Mouse (Mus musculus) liver, adult 2 months (tissue): Measurements from ENCODE around the gene Gm20388. TPM values are rescaled to one million over a fixed set of nuclear protein-coding genes. Genes with fewer than 3 reads are reported as not detected.
A peak's percentile ranks its signal among the peaks of the same experiment; 100 is the strongest.
"Not testable (repeated sequence)": the region's sequence is repeated elsewhere in the genome, so short reads cannot be mapped to it uniquely, and the experiment has no call there.

Source experiments
- DNase-seq: peaks from one replicate; pipeline ENCODE4 v3.0.0-alpha.2; 2011; ENCODE audit warnings: low read depth, low spot score; ENCODE audit errors: extremely low read depth
- H3K27ac ChIP-seq: fragments of 200-500 bp; replicated peaks from 2 replicates; pipeline ENCODE4 v1.5.1; 2012; ENCODE audit warnings: low read depth, mild to moderate bottlenecking, control low read depth, inconsistent platforms, low read length; ENCODE audit not compliant: insufficient read depth
- H3K27me3 ChIP-seq: fragments of 200-500 bp; 2 replicates; pipeline ENCODE4 v1.6.1; 2012; ENCODE audit warnings: mild to moderate bottlenecking, moderate library complexity, low read length, inconsistent platforms; ENCODE audit not compliant: control insufficient read depth, insufficient read depth
- H3K36me3 ChIP-seq: fragments of 200-500 bp; 2 replicates; pipeline ENCODE4 v1.6.1; 2012; ENCODE audit warnings: low read length, inconsistent platforms; ENCODE audit not compliant: control insufficient read depth, insufficient read depth
- H3K4me1 ChIP-seq: fragments of 200-500 bp; 2 replicates; pipeline ENCODE4 v1.6.1; 2011; ENCODE audit warnings: low read length; ENCODE audit not compliant: control insufficient read depth, insufficient read depth
- H3K4me3 ChIP-seq: fragments of 200-500 bp; 2 replicates; pipeline ENCODE4 v1.5.1; 2011; ENCODE audit warnings: low read depth, mild to moderate bottlenecking, control low read depth, low read length, moderate library complexity; ENCODE audit not compliant: insufficient read depth
- H3K79me2 ChIP-seq: fragments of 200-500 bp; 2 replicates; pipeline ENCODE4 v1.6.1; 2012; ENCODE audit warnings: inconsistent platforms, mild to moderate bottlenecking, low read length, moderate library complexity; ENCODE audit not compliant: control insufficient read depth, insufficient read depth
- H3K9ac ChIP-seq: fragments of 200-500 bp; 2 replicates; pipeline ENCODE4 v1.6.1; 2012; ENCODE audit warnings: low read depth, mild to moderate bottlenecking, control low read depth, inconsistent platforms, low read length
- CTCF ChIP-seq: fragments of 200-500 bp; IDR thresholded peaks from 2 replicates; pipeline ENCODE4 v1.5.1; 2011; ENCODE audit warnings: low read depth, low read length, control low read depth
- POLR2A ChIP-seq: fragments of 200-500 bp; IDR thresholded peaks from 2 replicates; pipeline ENCODE4 v1.6.1; 2011; ENCODE audit warnings: low read length, control low read depth; ENCODE audit not compliant: insufficient read depth; ENCODE audit errors: extremely low read depth
- WGBS: fragments of 180-500 bp; shearing (Covaris S2); methylation state at CpG from one replicate; pipeline ENCODE4 v1.1.7; 2018; 5-methylcytosine and 5-hydroxymethylcytosine counted together
- polyA plus RNA-seq: library from polyadenylated mRNA; depleted of rRNA; stranded (reverse); fragments of >200 nt; gene quantifications from 2 replicates; pipeline ENCODE4 v1.2.3, GENCODE M21; 2012
- total RNA-seq: library from RNA; depleted of rRNA; stranded (reverse); fragments of >200 nt; gene quantifications from 2 replicates; pipeline ENCODE4 v1.2.3, GENCODE M21; 2014

Gm20388 gene
- total and polyA plus RNA-seq, 2 experiments, result 6.4 to 19.9 TPM

DNA sequence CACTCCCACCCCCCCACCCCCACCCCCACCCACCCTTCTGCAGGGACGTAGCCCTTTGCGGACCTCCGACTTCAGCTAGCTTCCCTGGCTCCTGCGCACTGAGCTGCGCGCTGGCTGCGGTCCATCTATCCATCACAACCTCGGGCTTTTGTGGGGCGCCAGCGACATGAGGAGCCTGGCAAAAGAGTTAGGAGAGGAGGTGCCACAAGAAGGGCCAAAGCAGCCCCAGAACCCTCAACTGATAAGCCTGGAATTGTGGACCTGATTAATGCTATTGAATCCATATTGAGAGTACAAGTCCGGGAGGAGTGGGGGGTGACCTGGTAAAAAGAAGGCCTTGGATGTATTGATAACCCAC is 3604.9 kb downstream of the Gm20388 start:
- Histone ChIP-seq H3K36me3 (no peaks in the 10 kb centered on the region), H3K27ac (no peak overlapping the region), H3K79me2 (no peaks in the 10 kb centered on the region), H3K9ac (no peak overlapping the region), H3K27me3 (peaks cover 11% of the 10 kb centered on the region; the same call in 1 of the 2 replicates), H3K4me1 (peaks cover 5% of the 10 kb centered on the region), H3K4me3 (no peak overlapping the region)
- WGBS, result 15% methylated on average over 11 of the region's 11 CpGs
- no peak for DNase-seq
- TF ChIP-seq POLR2A, result no peak
- TF ChIP-seq CTCF, result no peak

GRCm38 (mm10) chr8:123516596-123516995 is 3606.0 kb downstream of the Gm20388 start:
- H3K27me3 ChIP-seq, result peaks cover 11% of the 10 kb centered on the region; the same call in 1 of the 2 replicates
- TF ChIP-seq POLR2A, result no peak
- TF ChIP-seq CTCF, result no peak

GRCm38 (mm10) chr8:123518172-123518571 is 3607.5 kb downstream of the Gm20388 start:
- no peak for TF ChIP-seq CTCF
- TF ChIP-seq POLR2A, result no peak
- Histone ChIP-seq H3K4me1 (peaks cover 5% of the 10 kb centered on the region), H3K27ac (no peak overlapping the region), H3K36me3 (no peaks in the 10 kb centered on the region), H3K9ac (no peak overlapping the region), H3K27me3 (peaks cover 11% of the 10 kb centered on the region; the same call in 1 of the 2 replicates), H3K4me3 (no peak overlapping the region), H3K79me2 (no peaks in the 10 kb centered on the region)
- DNase-seq, result no peak
- WGBS, result 46% methylated on average over 10 of the region's 10 CpGs

More at GRCm38 (mm10) chr8:123516596-123516995, 3606.0 kb downstream of the Gm20388 start:
- Histone ChIP-seq H3K9ac (no peak overlapping the region), H3K79me2 (no peaks in the 10 kb centered on the region), H3K27ac (no peak overlapping the region), H3K36me3 (no peaks in the 10 kb centered on the region), H3K4me3 (no peak overlapping the region), H3K4me1 (peaks cover 5% of the 10 kb centered on the region)
- DNase-seq, result no peak
- WGBS, result 9% methylated on average over 2 of the region's 2 CpGs

DNA sequence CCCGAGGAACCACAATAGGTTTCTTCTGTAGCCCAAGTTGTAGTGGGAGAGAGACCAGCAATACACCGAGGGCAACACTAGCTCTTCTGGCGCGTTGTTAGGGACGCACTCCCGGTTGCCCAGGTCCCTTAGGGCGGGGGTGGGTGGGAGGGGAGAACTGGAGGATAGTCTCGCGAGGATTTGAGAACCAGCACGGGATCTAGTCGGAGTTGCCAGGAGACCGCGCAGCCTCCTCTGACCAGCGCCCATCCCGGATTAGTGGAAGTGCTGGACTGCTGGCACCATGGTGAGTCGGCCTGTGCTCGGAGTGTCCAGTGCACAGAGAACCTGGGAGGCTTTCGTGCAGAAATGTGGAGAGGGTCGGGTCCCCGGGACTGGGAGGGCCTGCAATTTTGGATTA is 3608.0 kb downstream of the Gm20388 start, which contains the start of gene Gas8:
Gene Gas8 (plus strand): TSS at position 168 of the 400 bp plus-strand sequence.
- peak; percentile 80 for DNase-seq
- 0% methylated on average over 20 of the region's 20 CpGs for WGBS
- TF ChIP-seq CTCF, result peak; percentile 39; the same call in 1 of the 2 replicates
- TF ChIP-seq POLR2A, result peak; percentile 29; the same call in 1 of the 2 replicates
- H3K9ac ChIP-seq, result peak within 1 kb of the TSS; percentile 58
- no peak within 1 kb of the TSS for H3K27ac ChIP-seq
- H3K79me2 ChIP-seq, result no peaks in the 10 kb centered on the region
- peaks cover 5% of the 10 kb centered on the region for H3K4me1 ChIP-seq
- peaks cover 11% of the 10 kb centered on the region; the same call in 1 of the 2 replicates for H3K27me3 ChIP-seq
- no peaks in the 10 kb centered on the region for H3K36me3 ChIP-seq
- H3K4me3 ChIP-seq, result peak within 1 kb of the TSS; percentile 73

DNA sequence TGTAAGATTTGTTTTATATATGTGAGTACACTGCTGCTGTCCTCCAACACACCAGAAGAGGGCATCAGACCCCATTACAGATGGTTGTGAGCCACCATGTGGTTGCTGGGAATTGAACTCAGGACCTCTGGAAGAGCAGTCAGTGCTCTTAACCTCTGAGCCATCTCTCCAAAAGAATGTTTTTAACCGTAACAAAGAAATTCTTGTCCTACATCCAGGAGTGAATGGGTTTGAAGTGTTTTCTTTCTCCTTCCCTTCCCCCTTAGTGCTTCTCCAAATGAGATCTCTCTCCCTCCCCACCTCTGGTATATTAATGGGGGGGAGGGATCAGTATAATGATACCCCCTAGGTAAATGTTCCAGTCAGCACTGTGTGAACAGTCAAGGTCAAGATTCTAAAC is 3609.4 kb downstream of the Gm20388 start:
- not testable (repeated sequence) for H3K27me3 ChIP-seq, H3K36me3 ChIP-seq, H3K9ac ChIP-seq, H3K27ac ChIP-seq, H3K79me2 ChIP-seq, DNase-seq, H3K4me3 ChIP-seq, H3K4me1 ChIP-seq
- WGBS, result 98% methylated on average over 1 of the region's 1 CpGs

DNA sequence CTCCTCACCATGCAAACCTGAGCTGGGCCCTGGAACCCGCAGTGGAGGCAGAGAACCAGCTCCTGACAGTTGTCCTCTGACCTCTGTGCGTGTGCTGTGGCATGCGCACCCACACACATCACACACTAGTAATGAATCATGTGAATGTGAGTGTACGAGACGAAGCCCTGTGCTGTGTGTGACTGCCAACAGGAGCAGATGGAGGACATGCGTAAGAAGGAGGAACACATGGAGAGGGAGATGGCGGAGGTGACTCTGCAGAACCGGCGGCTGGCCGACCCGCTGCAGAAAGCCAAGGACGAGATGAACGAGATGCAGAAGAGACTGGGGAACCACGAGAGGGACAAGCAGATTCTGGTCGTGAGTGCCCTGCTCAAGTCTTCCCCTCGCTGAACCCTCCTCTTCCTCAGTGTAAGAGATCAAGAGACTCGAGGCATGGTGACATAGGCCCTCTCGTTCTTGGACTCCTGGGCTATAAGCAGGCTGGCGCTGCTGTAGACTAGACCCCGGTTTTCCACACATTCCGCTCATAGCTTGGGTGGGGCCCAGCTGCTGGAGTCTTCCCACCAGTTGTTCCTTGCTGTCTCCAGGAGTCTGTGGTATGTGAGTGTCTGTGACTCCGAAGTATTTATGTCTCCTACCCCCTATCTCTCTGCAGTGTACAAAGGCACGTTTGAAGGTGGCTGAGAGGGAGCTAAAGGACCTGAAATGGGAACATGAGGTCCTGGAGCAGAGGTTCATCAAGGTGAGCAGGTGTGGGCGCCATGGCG is 3617.3 kb downstream of the Gm20388 start:
- Histone ChIP-seq H3K36me3 (peaks cover 16% of the 10 kb centered on the region), H3K27me3 (no peaks in the 10 kb centered on the region), H3K4me3 (no peak overlapping the region), H3K79me2 (no peaks in the 10 kb centered on the region), H3K27ac (no peak overlapping the region), H3K4me1 (no peaks in the 10 kb centered on the region), H3K9ac (no peak overlapping the region)
- TF ChIP-seq POLR2A, result no peak
- TF ChIP-seq CTCF, result no peak
- DNase-seq, result no peak
- WGBS, result 94% methylated on average over 25 of the region's 25 CpGs
